Mouse (Mus musculus): ENCODE measurements at regions not wholly inside any gene's neighbourhood (a gene's known extent, or its start where the extent isn't known, plus 50 kb on each side); places are given as distances from the start of the nearest gene placed in this dataset.

GRCm38 (mm10) chr16:78877941-78878340 lies 52.8 kb upstream of the Chodl start:
- 88% methylated on average over 1 of the region's 1 CpGs for WGBS
- DNase-seq (ENCODE audit: low spot score, missing footprints): no peak
- H3K9ac ChIP-seq (ENCODE audit: low read length): no peak overlapping the region

DNA sequence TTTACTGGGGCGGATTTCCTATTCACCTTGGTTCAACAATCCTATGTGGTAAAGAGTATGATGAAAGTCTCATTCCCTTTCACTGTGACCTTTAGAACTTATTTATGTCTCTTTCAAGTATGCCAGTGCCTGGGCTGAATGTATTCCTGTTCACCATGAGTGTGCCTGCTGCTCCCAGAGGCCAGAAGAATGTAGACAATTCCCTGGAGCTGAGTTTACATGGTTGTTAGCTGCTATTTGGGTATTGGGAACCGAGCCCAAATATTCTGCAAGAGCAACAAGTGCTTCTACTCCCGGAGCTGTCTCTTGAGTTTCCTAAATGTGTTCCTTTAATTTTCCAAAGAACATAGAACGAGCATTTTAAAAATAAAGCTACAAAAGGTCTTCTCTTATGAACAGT lies 71.7 kb upstream of the Chodl start:
- H3K9me3 ChIP-seq (ENCODE audit: control insufficient read depth, low read length): no peaks in the 10 kb centered on the region
- H3K27ac ChIP-seq (ENCODE audit: low read depth, low read length): no peak overlapping the region
- no peak for ATAC-seq (ENCODE audit: low FRiP score)
- no peak overlapping the region for H3K4me3 ChIP-seq (ENCODE audit: low read depth, low read length)
- no peaks in the 10 kb centered on the region for H3K27me3 ChIP-seq (ENCODE audit: control insufficient read depth, insufficient read depth, low read length)
- no peaks in the 10 kb centered on the region for H3K36me3 ChIP-seq (ENCODE audit: control insufficient read depth, insufficient read depth, low read length)
- no peak for DNase-seq (ENCODE audit: low spot score, missing footprints)
- 92% methylated on average over 4 of the region's 4 CpGs for WGBS
- no peak overlapping the region for H3K9ac ChIP-seq (ENCODE audit: low read length)
- no peak overlapping the region for H3K4me2 ChIP-seq
- H3K4me1 ChIP-seq (ENCODE audit: control insufficient read depth, insufficient read depth, low read length): no peaks in the 10 kb centered on the region

More at GRCm38 (mm10) chr16:78877941-78878340, 52.8 kb upstream of the Chodl start:
- no peaks in the 10 kb centered on the region for H3K9me3 ChIP-seq (ENCODE audit: control insufficient read depth, low read length)
- H3K27ac ChIP-seq (ENCODE audit: low read depth, low read length): no peak overlapping the region
- H3K4me1 ChIP-seq (ENCODE audit: control insufficient read depth, insufficient read depth, low read length): no peaks in the 10 kb centered on the region
- no peaks in the 10 kb centered on the region for H3K27me3 ChIP-seq (ENCODE audit: control insufficient read depth, insufficient read depth, low read length)
- H3K4me2 ChIP-seq: no peak overlapping the region
- no peak for ATAC-seq (ENCODE audit: low FRiP score)
- H3K36me3 ChIP-seq (ENCODE audit: control insufficient read depth, insufficient read depth, low read length): no peaks in the 10 kb centered on the region
- H3K4me3 ChIP-seq (ENCODE audit: low read depth, low read length): no peak overlapping the region

DNA sequence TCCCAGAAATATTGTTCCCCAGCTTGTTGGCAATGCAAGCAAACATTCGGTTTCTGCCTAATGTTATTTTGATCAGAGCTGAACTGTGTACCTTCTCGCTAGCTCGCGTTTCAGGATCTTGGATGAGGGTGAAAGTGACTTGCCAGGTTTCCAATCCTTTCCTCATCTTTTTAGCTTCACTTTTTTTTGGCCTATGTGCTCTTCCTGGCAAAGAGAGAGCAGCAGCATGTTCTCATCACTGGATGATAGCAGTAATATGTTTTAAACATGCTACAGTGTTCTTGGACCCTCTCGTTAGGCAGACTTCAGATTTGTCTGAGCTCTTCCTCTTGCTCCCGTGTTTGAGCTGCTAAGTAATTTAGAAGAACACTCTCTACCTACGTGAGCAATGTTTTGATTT lies 99.8 kb upstream of the Chodl start:
- WGBS: 91% methylated on average over 7 of the region's 7 CpGs
- Histone ChIP-seq H3K27ac (ENCODE audit: low read depth, low read length) (no peak overlapping the region), H3K4me1 (ENCODE audit: control insufficient read depth, insufficient read depth, low read length) (no peaks in the 10 kb centered on the region), H3K36me3 (ENCODE audit: control insufficient read depth, insufficient read depth, low read length) (no peaks in the 10 kb centered on the region), H3K4me2 (no peak overlapping the region), H3K4me3 (ENCODE audit: low read depth, low read length) (no peak overlapping the region), H3K27me3 (ENCODE audit: control insufficient read depth, insufficient read depth, low read length) (no peaks in the 10 kb centered on the region), H3K9me3 (ENCODE audit: control insufficient read depth, low read length) (no peaks in the 10 kb centered on the region), H3K9ac (ENCODE audit: low read length) (no peak overlapping the region)
- no peak for DNase-seq (ENCODE audit: low spot score, missing footprints)
- ATAC-seq (ENCODE audit: low FRiP score): no peak

DNA sequence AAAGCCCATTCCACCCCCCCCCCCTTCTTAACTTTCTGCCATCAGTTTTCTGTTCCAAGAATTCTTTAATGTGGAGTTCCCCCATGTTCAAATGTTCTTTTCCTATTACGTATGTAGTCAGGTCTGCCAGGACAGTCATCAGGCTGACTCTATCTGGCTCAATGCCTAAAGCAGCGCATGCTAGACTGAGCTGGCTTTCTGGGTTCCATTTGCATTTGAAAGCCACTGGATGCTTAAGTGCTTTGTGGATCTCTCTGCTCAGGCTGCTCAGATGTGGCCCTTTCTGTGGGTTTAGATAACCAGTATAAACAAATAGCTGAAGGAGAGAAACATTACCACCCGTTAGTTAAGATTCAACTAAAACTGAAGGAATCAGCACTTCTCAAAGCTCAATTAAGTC lies 103.0 kb upstream of the Chodl start:
- Histone ChIP-seq H3K27ac (ENCODE audit: low read depth, low read length) (no peak overlapping the region), H3K36me3 (ENCODE audit: control insufficient read depth, insufficient read depth, low read length) (no peaks in the 10 kb centered on the region), H3K4me1 (ENCODE audit: control insufficient read depth, insufficient read depth, low read length) (no peaks in the 10 kb centered on the region), H3K9ac (ENCODE audit: low read length) (no peak overlapping the region), H3K4me2 (no peak overlapping the region), H3K27me3 (ENCODE audit: control insufficient read depth, insufficient read depth, low read length) (no peaks in the 10 kb centered on the region), H3K9me3 (ENCODE audit: control insufficient read depth, low read length) (no peaks in the 10 kb centered on the region), H3K4me3 (ENCODE audit: low read depth, low read length) (no peak overlapping the region)
- ATAC-seq (ENCODE audit: low FRiP score): peak; percentile 92
- 16% methylated on average over 3 of the region's 3 CpGs for WGBS
- peak; percentile 87 for DNase-seq (ENCODE audit: low spot score, missing footprints)

DNA sequence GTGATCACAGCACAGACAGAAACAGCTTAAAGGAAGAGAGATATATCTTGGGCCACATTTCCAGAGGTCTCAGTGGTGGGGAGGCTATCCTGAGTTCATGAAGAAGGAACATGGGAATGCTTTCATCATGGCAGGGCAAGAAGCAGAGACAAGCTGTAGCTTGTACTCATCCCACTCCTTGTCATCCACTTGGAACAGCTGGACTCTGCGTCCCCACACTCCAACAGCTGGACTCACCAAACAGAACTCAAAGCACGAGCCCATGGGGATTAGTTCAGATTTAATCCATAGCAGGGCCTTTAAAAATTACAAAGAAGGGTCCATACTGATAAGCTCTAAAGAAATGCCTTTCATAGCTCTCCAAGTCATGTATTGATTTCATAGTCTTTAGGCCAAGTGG lies 140.7 kb upstream of the Chodl start:
- no peak for DNase-seq (ENCODE audit: low spot score, missing footprints)
- Histone ChIP-seq H3K36me3 (ENCODE audit: control insufficient read depth, insufficient read depth, low read length) (no peaks in the 10 kb centered on the region), H3K4me3 (ENCODE audit: low read depth, low read length) (no peak overlapping the region), H3K4me1 (ENCODE audit: control insufficient read depth, insufficient read depth, low read length) (no peaks in the 10 kb centered on the region), H3K9me3 (ENCODE audit: control insufficient read depth, low read length) (no peaks in the 10 kb centered on the region), H3K27ac (ENCODE audit: low read depth, low read length) (no peak overlapping the region), H3K27me3 (ENCODE audit: control insufficient read depth, insufficient read depth, low read length) (no peaks in the 10 kb centered on the region), H3K4me2 (no peak overlapping the region), H3K9ac (ENCODE audit: low read length) (no peak overlapping the region)
- no peak for ATAC-seq (ENCODE audit: low FRiP score)
- 68% methylated on average over 2 of the region's 2 CpGs for WGBS

- no peak overlapping the region for H3K27ac ChIP-seq (ENCODE audit: low read depth, low read length)
- no peaks in the 10 kb centered on the region for H3K4me1 ChIP-seq (ENCODE audit: control insufficient read depth, insufficient read depth, low read length)
- H3K4me2 ChIP-seq: no peak overlapping the region
- H3K36me3 ChIP-seq (ENCODE audit: control insufficient read depth, insufficient read depth, low read length): no peaks in the 10 kb centered on the region
- H3K9ac ChIP-seq (ENCODE audit: low read length): no peak overlapping the region
- H3K27me3 ChIP-seq (ENCODE audit: control insufficient read depth, insufficient read depth, low read length): no peaks in the 10 kb centered on the region
- DNase-seq (ENCODE audit: low spot score, missing footprints) (no peak), ATAC-seq (ENCODE audit: low FRiP score) (no peak)
- no peaks in the 10 kb centered on the region for H3K9me3 ChIP-seq (ENCODE audit: control insufficient read depth, low read length)
- no peak overlapping the region for H3K4me3 ChIP-seq (ENCODE audit: low read depth, low read length)
Measured at GRCm38 (mm10) chr16:78759226-78759625, 171.5 kb upstream of the Chodl start.

GRCm38 (mm10) chr16:78737902-78738301 lies 161.4 kb upstream of the D16Ertd472e start:
- no peaks in the 10 kb centered on the region for H3K9me3 ChIP-seq (ENCODE audit: control insufficient read depth, low read length)
- no peak overlapping the region for H3K9ac ChIP-seq (ENCODE audit: low read length)
- H3K36me3 ChIP-seq (ENCODE audit: control insufficient read depth, insufficient read depth, low read length): no peaks in the 10 kb centered on the region
- 82% methylated on average over 4 of the region's 4 CpGs for WGBS
- no peaks in the 10 kb centered on the region for H3K27me3 ChIP-seq (ENCODE audit: control insufficient read depth, insufficient read depth, low read length)
- H3K4me1 ChIP-seq (ENCODE audit: control insufficient read depth, insufficient read depth, low read length): no peaks in the 10 kb centered on the region
- H3K27ac ChIP-seq (ENCODE audit: low read depth, low read length): no peak overlapping the region
- no peak for ATAC-seq (ENCODE audit: low FRiP score)
- no peak overlapping the region for H3K4me2 ChIP-seq
- H3K4me3 ChIP-seq (ENCODE audit: low read depth, low read length): no peak overlapping the region
- DNase-seq (ENCODE audit: low spot score, missing footprints): no peak

GRCm38 (mm10) chr16:78730583-78731501 lies 154.3 kb upstream of the D16Ertd472e start:
- Histone ChIP-seq H3K36me3 (ENCODE audit: control insufficient read depth, insufficient read depth, low read length) (no peaks in the 10 kb centered on the region), H3K4me2 (no peak overlapping the region), H3K27me3 (ENCODE audit: control insufficient read depth, insufficient read depth, low read length) (no peaks in the 10 kb centered on the region), H3K9me3 (ENCODE audit: control insufficient read depth, low read length) (no peaks in the 10 kb centered on the region), H3K4me3 (ENCODE audit: low read depth, low read length) (no peak overlapping the region), H3K4me1 (ENCODE audit: control insufficient read depth, insufficient read depth, low read length) (no peaks in the 10 kb centered on the region), H3K9ac (ENCODE audit: low read length) (no peak overlapping the region), H3K27ac (ENCODE audit: low read depth, low read length) (no peak overlapping the region)
- no peak for ATAC-seq (ENCODE audit: low FRiP score)
- WGBS: 90% methylated on average over 13 of the region's 13 CpGs
- DNase-seq (ENCODE audit: low spot score, missing footprints): peak; percentile 86

GRCm38 (mm10) chr16:78725541-78725940 lies 149.0 kb upstream of the D16Ertd472e start:
- Histone ChIP-seq H3K4me1 (ENCODE audit: control insufficient read depth, insufficient read depth, low read length) (no peaks in the 10 kb centered on the region), H3K9ac (ENCODE audit: low read length) (no peak overlapping the region), H3K36me3 (ENCODE audit: control insufficient read depth, insufficient read depth, low read length) (no peaks in the 10 kb centered on the region), H3K4me3 (ENCODE audit: low read depth, low read length) (no peak overlapping the region), H3K27me3 (ENCODE audit: control insufficient read depth, insufficient read depth, low read length) (no peaks in the 10 kb centered on the region), H3K27ac (ENCODE audit: low read depth, low read length) (no peak overlapping the region), H3K9me3 (ENCODE audit: control insufficient read depth, low read length) (no peaks in the 10 kb centered on the region), H3K4me2 (no peak overlapping the region)
- WGBS: 75% methylated on average over 2 of the region's 2 CpGs
- no peak for DNase-seq (ENCODE audit: low spot score, missing footprints)
- no peak for ATAC-seq (ENCODE audit: low FRiP score)

Data from midbrain, embryonic 11.5 days (tissue).